Mouse (Mus musculus): Measurements from ENCODE around the gene Snx29.

DNA sequence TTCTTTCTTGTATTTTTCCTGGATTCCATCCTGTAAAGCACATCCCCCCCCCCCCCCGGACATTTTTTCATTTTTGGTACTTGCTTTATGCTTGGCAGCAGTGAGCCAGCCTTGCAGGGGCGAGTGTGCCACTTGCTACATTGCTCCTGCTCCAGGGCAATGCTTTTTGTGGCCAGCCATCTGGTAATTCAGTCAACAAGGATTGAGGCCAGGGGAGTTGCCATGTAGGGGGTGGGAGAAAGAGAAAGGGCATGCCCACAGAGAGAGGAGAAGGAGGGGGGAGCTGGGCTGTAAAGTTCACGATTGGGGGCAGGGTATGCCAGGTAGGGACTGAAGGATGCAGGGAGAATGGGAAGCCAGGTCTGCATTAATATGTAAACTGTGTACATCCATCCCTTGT, 210.7 kb downstream of the Snx29 start:
- no peak for TF ChIP-seq POLR2A (IDR thresholded peaks at IDR 0.05; ENCODE audit: control insufficient read depth, extremely low read depth, insufficient read depth, low read length, poor library complexity)
- TF ChIP-seq CTCF (IDR thresholded peaks at IDR 0.05; ENCODE audit: borderline replicate concordance, control insufficient read depth, extremely low read depth, insufficient read depth, low read length, poor library complexity) = no peak
